Mouse (Mus musculus): ENCODE measurements at regions not wholly inside any gene's neighbourhood (a gene's known extent, or its start where the extent isn't known, plus 50 kb on each side); places are given as distances from the start of the nearest gene placed in this dataset.

GRCm38 (mm10) chr1:13941351-13941750 lies 2151.8 kb downstream of the 4930444P10Rik start:
- in situ Hi-C loops (cut with MboI): no loop called here

- in situ Hi-C loops (cut with MboI): no loop called here
Observed at GRCm38 (mm10) chr1:13938344-13938743, 2154.8 kb downstream of the 4930444P10Rik start.

GRCm38 (mm10) chr1:13935938-13936491 lies 2157.1 kb downstream of the 4930444P10Rik start:
- in situ Hi-C loops (cut with MboI): no loop called here

GRCm38 (mm10) chr1:13928679-13929078 lies 2164.4 kb downstream of the 4930444P10Rik start:
- in situ Hi-C loops (cut with MboI): no loop called here

- in situ Hi-C loops (cut with MboI): no loop called here
Observed at GRCm38 (mm10) chr1:13927964-13928363, 2165.2 kb downstream of the 4930444P10Rik start.

GRCm38 (mm10) chr1:13925994-13926393 lies 2167.1 kb downstream of the 4930444P10Rik start:
- in situ Hi-C loops (cut with MboI): no loop called here

GRCm38 (mm10) chr1:13915216-13915615 lies 2177.9 kb downstream of the 4930444P10Rik start:
- in situ Hi-C loops (cut with MboI): no loop called here

- in situ Hi-C loops (cut with MboI): no loop called here
Observed at GRCm38 (mm10) chr1:13879126-13879525, 2214.0 kb downstream of the 4930444P10Rik start.

GRCm38 (mm10) chr1:13873925-13874324 lies 2219.2 kb downstream of the 4930444P10Rik start:
- in situ Hi-C loops (cut with MboI): no loop called here

GRCm38 (mm10) chr1:13872536-13872935 lies 2220.6 kb downstream of the 4930444P10Rik start:
- in situ Hi-C loops (cut with MboI): no loop called here

GRCm38 (mm10) chr1:13870631-13871286 lies 2222.4 kb downstream of the 4930444P10Rik start:
- in situ Hi-C loops (cut with MboI): no loop called here

GRCm38 (mm10) chr1:13865713-13866112 lies 2227.4 kb downstream of the 4930444P10Rik start:
- in situ Hi-C loops (cut with MboI): no loop called here

GRCm38 (mm10) chr1:13863712-13864111 lies 2229.4 kb downstream of the 4930444P10Rik start:
- in situ Hi-C loops (cut with MboI): no loop called here

GRCm38 (mm10) chr1:13861070-13861511 lies 2232.0 kb downstream of the 4930444P10Rik start:
- in situ Hi-C loops (cut with MboI): no loop called here

GRCm38 (mm10) chr1:13860469-13860868 lies 2232.7 kb downstream of the 4930444P10Rik start:
- in situ Hi-C loops (cut with MboI): no loop called here

- in situ Hi-C loops (cut with MboI): no loop called here
Observed at GRCm38 (mm10) chr1:13859723-13860122, 2233.4 kb downstream of the 4930444P10Rik start.

GRCm38 (mm10) chr1:13858371-13859018 lies 2234.6 kb downstream of the 4930444P10Rik start:
- in situ Hi-C loops (cut with MboI): no loop called here

GRCm38 (mm10) chr1:13856998-13857397 lies 2236.1 kb downstream of the 4930444P10Rik start:
- in situ Hi-C loops (cut with MboI): no loop called here

- in situ Hi-C loops (cut with MboI): no loop called here
Observed at GRCm38 (mm10) chr1:13851144-13851543, 2242.0 kb downstream of the 4930444P10Rik start.

- in situ Hi-C loops (cut with MboI): no loop called here
Observed at GRCm38 (mm10) chr1:13849071-13849470, 2244.1 kb downstream of the 4930444P10Rik start.

- in situ Hi-C loops (cut with MboI): no loop called here
Observed at GRCm38 (mm10) chr1:13846336-13846865, 2246.7 kb downstream of the 4930444P10Rik start.

- in situ Hi-C loops (cut with MboI): no loop called here
Observed at GRCm38 (mm10) chr1:13840309-13840622, 2252.9 kb downstream of the 4930444P10Rik start.

All from mature B cell (primary cell).